Mouse (Mus musculus) forebrain, embryonic 13.5 days (tissue): ENCODE results near the gene Adarb2. TPM values are rescaled to one million over a fixed set of nuclear protein-coding genes. Genes with fewer than 3 reads are reported as not detected.
A peak's percentile ranks its signal among the peaks of the same experiment; 100 is the strongest.

Source experiments
- ATAC-seq: fragments of 200-750 bp; cut with Nextera tagmentation; 2 replicates; pipeline ENCODE4 v1.8.0; 2017
- H3K27ac ChIP-seq: fragments of 300-500 bp; sonication (generic); 2 replicates; pipeline ENCODE4 v1.5.1; 2015; ENCODE audit warnings: inconsistent platforms, mild to moderate bottlenecking, moderate library complexity
- H3K27me3 ChIP-seq: fragments of 300-500 bp; sonication (generic); 2 replicates; pipeline ENCODE4 v1.6.1; 2015; ENCODE audit warnings: mild to moderate bottlenecking, inconsistent platforms
- H3K36me3 ChIP-seq: fragments of 300-500 bp; sonication (generic); 2 replicates; pipeline ENCODE4 v1.6.1; 2015; ENCODE audit warnings: mild to moderate bottlenecking, inconsistent platforms; ENCODE audit not compliant: poor library complexity, severe bottlenecking
- H3K4me1 ChIP-seq: fragments of 300-500 bp; sonication (generic); 2 replicates; pipeline ENCODE4 v1.6.1; 2015; ENCODE audit warnings: inconsistent platforms
- H3K4me2 ChIP-seq: fragments of 300-500 bp; sonication (generic); 2 replicates; pipeline ENCODE4 v1.6.1; 2015; ENCODE audit warnings: inconsistent platforms, mild to moderate bottlenecking, moderate library complexity
- H3K4me3 ChIP-seq: fragments of 300-500 bp; sonication (generic); 2 replicates; pipeline ENCODE4 v1.5.1; 2015; ENCODE audit warnings: mild to moderate bottlenecking, inconsistent platforms
- H3K9ac ChIP-seq: fragments of 300-500 bp; sonication (generic); 2 replicates; pipeline ENCODE4 v1.6.1; 2015; ENCODE audit warnings: mild to moderate bottlenecking, inconsistent platforms
- H3K9me3 ChIP-seq: fragments of 300-500 bp; sonication (generic); replicated peaks from 2 replicates; pipeline ENCODE4 v1.6.1; 2016; ENCODE audit warnings: inconsistent platforms
- WGBS: fragments of 180-500 bp; shearing (Covaris S2); methylation state at CpG from one replicate; pipeline ENCODE4 v1.1.7; 2015; 5-methylcytosine and 5-hydroxymethylcytosine counted together
- polyA plus RNA-seq: library from polyadenylated mRNA; unstranded; fragments of >200 nt; fragmentation: Nextera tagmentation; extraction: Ambion mirVana; gene quantifications from 2 replicates; pipeline ENCODE4 v1.2.1, GENCODE M21; 2015

Gene Adarb2
- polyA plus RNA-seq, 1 experiment from 2014 or later: 8.9 TPM

DNA sequence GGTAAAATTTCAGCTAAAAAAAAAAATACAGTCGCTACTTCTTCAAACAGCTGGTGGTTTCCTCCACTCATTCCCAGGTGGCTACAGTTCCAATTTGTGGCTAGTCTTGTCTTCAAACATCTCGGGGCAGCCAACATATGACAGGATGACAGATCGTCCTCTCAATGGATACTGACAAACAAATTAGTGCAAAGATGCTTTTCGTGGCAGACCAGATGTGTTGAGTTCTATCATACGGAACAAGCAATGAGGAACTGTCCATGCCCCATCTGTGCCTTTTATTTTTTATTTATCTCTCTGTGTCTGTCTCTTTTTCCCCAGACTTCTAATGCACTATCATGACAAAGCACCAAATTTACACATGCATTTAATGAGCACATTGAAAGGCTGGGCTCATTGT lies 316.5 kb downstream of the Adarb2 start:
- no peak overlapping the region for H3K27ac ChIP-seq
- no peak overlapping the region for H3K9ac ChIP-seq
- H3K27me3 ChIP-seq: no peaks in the 10 kb centered on the region
- no peaks in the 10 kb centered on the region for H3K4me1 ChIP-seq
- no peaks in the 10 kb centered on the region for H3K36me3 ChIP-seq
- H3K4me3 ChIP-seq: no peak overlapping the region
- ATAC-seq: no peak
- 85% methylated on average over 5 of the region's 5 CpGs for WGBS
- no peaks in the 10 kb centered on the region for H3K9me3 ChIP-seq
- H3K4me2 ChIP-seq: no peak overlapping the region

DNA sequence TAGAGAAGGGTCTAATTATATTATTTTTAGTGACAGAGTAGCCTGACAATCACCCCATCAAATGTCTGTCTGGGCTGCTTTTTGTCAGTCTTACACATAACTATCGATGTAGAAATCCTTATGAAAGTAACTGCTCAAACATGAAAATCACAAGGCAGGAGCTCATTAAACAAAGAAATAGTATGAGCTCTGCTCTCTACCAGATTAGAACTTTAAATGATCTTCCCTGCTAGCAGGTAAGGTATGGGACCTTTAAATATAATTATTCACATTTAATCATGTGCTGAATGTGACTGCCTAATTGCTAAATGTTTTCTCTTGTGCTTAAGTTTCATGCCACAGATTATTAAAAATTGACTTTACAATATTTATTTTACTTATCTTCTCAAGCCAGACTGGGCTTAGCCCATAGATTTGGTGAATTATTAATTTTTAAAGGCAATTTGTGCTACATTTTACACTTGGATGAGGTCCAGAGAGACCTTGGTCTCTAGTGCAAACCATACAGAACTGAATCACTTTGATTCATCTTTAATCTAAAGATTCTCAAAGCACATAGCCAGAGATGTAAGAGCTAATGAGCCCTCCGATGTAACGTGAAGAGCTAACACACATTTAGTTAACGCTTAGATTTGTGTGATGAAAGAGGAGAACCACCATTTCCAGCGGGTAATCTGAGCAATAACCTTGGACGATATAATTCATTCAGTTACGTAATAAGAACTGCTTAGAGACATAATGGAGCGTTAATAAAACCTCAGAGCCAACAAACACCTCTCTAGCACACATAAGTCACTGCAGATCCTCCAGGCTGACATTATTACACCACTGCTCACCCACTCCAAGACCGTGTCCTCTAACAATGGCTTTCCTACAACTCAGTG lies 323.3 kb downstream of the Adarb2 start:
- Histone ChIP-seq H3K9ac (no peak overlapping the region), H3K4me1 (no peaks in the 10 kb centered on the region), H3K4me3 (no peak overlapping the region), H3K27me3 (no peaks in the 10 kb centered on the region), H3K27ac (no peak overlapping the region), H3K4me2 (no peak overlapping the region), H3K9me3 (no peaks in the 10 kb centered on the region), H3K36me3 (no peaks in the 10 kb centered on the region)
- 69% methylated on average over 9 of the region's 9 CpGs for WGBS
- ATAC-seq: 0 out of 2 replicates have a peak, but pooled peaks have one; percentile 13

DNA sequence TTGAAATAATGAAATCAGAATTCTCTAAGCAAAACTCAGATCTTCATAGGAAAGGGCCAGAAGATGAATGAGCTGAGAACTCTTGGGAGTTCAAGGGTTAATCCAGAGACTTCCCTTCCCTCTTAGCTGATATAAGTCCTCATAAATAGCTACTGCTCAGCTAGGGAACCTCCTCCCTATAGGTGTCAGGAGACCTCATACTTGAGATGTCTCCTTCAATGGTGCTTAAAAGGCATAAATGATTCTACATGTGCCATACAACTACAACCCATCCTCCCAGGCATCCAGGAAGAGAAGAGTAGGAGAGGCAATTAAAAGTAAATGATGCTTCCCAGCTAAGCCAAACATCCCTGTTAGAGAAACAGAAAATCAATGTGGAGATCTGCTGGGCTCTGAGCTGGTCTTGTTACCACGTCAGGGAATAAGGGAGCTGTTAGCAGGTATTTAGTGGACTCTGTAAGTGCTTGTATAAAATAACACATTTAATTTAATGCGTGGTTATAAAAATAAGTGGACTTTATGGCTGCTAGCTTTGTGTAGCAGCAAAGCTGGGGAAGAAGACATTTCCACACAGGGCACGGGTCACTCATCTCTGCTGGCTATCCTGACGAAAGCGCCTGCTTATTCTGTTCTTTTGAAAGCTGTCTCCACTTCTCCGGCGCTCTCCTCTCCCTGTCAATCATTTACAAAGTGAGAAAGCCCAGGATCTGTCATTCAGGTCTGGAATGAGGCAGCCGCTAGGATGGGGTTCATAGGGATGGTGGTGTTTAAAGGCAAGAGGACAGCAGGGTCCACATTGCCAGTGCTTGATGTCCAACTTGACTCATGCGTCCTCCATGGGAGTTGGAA lies 331.8 kb downstream of the Adarb2 start:
- no peaks in the 10 kb centered on the region for H3K4me1 ChIP-seq
- H3K36me3 ChIP-seq: no peaks in the 10 kb centered on the region
- no peaks in the 10 kb centered on the region for H3K9me3 ChIP-seq
- no peak overlapping the region for H3K4me3 ChIP-seq
- no peak overlapping the region for H3K9ac ChIP-seq
- WGBS: 92% methylated on average over 9 of the region's 9 CpGs
- H3K27me3 ChIP-seq: no peaks in the 10 kb centered on the region
- ATAC-seq: no peak
- no peak overlapping the region for H3K4me2 ChIP-seq
- no peak overlapping the region for H3K27ac ChIP-seq

DNA sequence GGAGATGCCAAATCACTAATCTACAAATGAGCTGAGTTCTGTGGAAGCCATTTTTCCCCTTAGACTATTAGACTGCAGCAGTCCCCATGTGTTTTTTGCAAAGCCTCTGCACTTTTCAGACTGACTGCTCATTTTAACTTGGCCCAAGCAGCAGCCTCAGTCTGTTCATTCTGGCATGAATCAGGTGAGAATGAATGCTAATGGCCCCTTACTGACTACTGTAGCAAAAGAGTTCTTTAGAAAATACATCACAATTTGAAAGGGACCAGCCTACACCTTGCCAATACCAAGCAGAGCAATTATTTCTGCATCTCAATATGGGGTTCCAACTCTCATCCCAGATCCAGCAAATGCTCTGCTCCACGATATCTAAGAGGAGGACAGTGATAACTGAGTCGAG lies 335.8 kb downstream of the Adarb2 start:
- Histone ChIP-seq H3K27ac (no peak overlapping the region), H3K4me2 (no peak overlapping the region), H3K36me3 (no peaks in the 10 kb centered on the region), H3K4me3 (no peak overlapping the region), H3K4me1 (no peaks in the 10 kb centered on the region), H3K9ac (no peak overlapping the region), H3K27me3 (no peaks in the 10 kb centered on the region), H3K9me3 (no peaks in the 10 kb centered on the region)
- ATAC-seq: peak; percentile 59; the same call in 1 of the 2 replicates
- WGBS: 88% methylated on average over 2 of the region's 2 CpGs

DNA sequence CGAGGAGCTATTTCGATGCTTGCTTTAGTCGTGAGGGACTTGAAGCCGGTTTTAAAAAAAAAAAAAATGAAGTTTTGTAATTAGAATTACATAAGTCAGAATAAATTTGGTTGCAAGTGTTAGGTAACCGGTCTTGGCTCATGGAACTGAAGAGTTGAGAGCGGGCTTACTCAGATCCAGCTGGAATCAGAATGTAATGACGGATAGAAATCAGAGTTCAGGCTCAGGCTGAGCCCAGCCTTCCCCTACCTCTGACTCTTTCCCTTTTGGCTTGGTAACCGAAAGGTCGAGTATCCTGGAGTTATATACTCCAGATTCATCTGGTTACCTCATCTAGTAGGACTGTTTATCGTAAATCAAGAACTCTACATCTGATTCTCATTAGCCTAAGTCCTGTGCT lies 336.2 kb downstream of the Adarb2 start:
- no peak for ATAC-seq

DNA sequence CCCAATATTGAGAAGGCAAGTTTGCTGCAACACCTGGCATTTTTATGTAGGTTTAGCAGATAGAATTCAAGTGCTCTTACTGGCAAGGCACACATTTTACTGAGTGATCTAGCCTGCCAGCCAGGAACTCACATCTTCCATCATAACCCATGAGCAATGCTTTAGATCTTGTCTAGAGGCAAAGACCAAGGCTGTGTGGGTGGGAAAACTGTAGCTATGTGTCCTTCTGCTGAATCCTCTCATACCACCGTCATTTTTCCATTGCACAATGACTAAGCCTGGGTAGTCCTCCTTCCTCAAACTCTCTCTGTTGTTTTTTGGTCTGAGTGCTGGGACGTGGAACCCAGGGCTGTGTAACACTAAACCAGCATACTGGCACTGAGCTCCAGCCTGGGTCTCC lies 340.0 kb downstream of the Adarb2 start:
- Histone ChIP-seq H3K9ac (no peak overlapping the region), H3K27me3 (no peaks in the 10 kb centered on the region), H3K27ac (no peak overlapping the region), H3K4me1 (no peaks in the 10 kb centered on the region), H3K36me3 (no peaks in the 10 kb centered on the region), H3K9me3 (no peaks in the 10 kb centered on the region), H3K4me2 (no peak overlapping the region), H3K4me3 (no peak overlapping the region)
- WGBS: 74% methylated on average over 2 of the region's 2 CpGs
- ATAC-seq: no peak

More for the DNA sequence above, 336.2 kb downstream of the Adarb2 start:
- no peak overlapping the region for H3K9ac ChIP-seq
- no peaks in the 10 kb centered on the region for H3K36me3 ChIP-seq
- no peak overlapping the region for H3K4me2 ChIP-seq
- WGBS: 90% methylated on average over 10 of the region's 10 CpGs
- no peaks in the 10 kb centered on the region for H3K27me3 ChIP-seq
- no peak overlapping the region for H3K4me3 ChIP-seq
- H3K4me1 ChIP-seq: no peaks in the 10 kb centered on the region
- no peak overlapping the region for H3K27ac ChIP-seq
- no peaks in the 10 kb centered on the region for H3K9me3 ChIP-seq

DNA sequence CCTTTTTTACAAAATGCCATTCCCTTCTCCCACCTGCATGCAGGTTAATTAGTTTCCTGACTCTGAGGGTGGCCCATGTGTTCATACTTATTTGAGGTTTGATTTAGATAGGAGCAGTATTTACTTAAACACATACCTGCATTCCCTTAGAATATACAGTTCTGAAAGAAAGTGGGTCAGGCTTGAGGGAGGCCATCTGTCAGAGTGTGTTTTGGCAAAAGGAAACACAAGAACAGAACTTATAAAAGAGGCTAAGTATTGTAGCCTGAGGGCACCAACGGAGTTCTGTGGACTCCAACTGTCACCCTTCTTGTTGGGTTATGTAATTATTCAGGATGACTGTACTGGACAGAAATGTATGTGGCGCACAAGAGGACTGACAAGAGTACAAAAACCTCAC lies 349.6 kb downstream of the Adarb2 start:
- no peak overlapping the region for H3K4me3 ChIP-seq
- WGBS: 73% methylated on average over 2 of the region's 2 CpGs
- no peaks in the 10 kb centered on the region for H3K9me3 ChIP-seq
- no peak for ATAC-seq
- no peaks in the 10 kb centered on the region for H3K27me3 ChIP-seq
- no peak overlapping the region for H3K27ac ChIP-seq
- no peak overlapping the region for H3K4me2 ChIP-seq
- H3K9ac ChIP-seq: no peak overlapping the region
- H3K36me3 ChIP-seq: no peaks in the 10 kb centered on the region
- no peaks in the 10 kb centered on the region for H3K4me1 ChIP-seq

DNA sequence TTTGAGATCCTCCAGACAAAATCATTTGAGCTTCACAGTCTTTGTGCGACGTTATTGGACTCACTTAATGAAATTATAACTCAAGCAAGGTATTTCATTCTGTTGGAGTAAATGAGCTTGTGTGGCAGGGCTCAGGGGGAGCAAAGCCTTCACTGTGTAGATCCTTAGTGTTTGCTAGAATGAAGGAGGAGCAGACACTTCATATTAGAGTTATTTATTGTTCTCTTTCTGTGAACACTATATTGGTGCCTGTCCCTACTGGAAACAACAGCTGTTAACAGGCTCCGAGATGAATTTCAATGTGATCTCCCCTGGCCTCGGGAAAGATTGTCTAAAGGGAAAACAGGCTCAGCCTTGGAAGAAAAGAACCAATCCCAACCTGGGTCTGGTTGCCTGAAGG lies 355.1 kb downstream of the Adarb2 start:
- no peak overlapping the region for H3K4me2 ChIP-seq
- no peak overlapping the region for H3K27ac ChIP-seq
- H3K4me1 ChIP-seq: no peaks in the 10 kb centered on the region
- no peak for ATAC-seq
- no peak overlapping the region for H3K9ac ChIP-seq
- H3K4me3 ChIP-seq: no peak overlapping the region
- 67% methylated on average over 4 of the region's 4 CpGs for WGBS
- H3K27me3 ChIP-seq: no peaks in the 10 kb centered on the region
- H3K9me3 ChIP-seq: no peaks in the 10 kb centered on the region
- no peaks in the 10 kb centered on the region for H3K36me3 ChIP-seq

DNA sequence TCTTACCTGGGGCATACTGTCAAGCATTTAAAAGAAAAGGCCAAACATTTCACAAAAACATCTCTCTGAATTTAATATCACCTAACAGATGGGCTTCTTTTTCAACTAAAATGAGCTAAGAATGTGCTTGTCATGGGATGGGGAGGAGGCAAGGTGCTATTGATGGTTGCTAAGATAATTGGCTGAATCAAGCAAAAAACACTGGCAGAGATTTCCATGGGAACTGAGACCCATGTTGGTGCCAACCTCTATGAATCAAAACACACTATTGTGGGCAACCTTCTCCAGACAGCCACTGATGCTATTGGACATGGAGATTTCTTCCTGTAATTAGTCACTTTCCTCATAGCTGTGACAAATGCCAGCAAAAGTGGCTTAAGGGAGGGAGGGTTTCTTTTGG lies 357.8 kb downstream of the Adarb2 start:
- no peak overlapping the region for H3K4me3 ChIP-seq
- no peak overlapping the region for H3K9ac ChIP-seq
- H3K36me3 ChIP-seq: no peaks in the 10 kb centered on the region
- no peaks in the 10 kb centered on the region for H3K9me3 ChIP-seq
- no peak overlapping the region for H3K4me2 ChIP-seq
- no peaks in the 10 kb centered on the region for H3K4me1 ChIP-seq
- no peak overlapping the region for H3K27ac ChIP-seq
- no peak for ATAC-seq
- H3K27me3 ChIP-seq: no peaks in the 10 kb centered on the region

DNA sequence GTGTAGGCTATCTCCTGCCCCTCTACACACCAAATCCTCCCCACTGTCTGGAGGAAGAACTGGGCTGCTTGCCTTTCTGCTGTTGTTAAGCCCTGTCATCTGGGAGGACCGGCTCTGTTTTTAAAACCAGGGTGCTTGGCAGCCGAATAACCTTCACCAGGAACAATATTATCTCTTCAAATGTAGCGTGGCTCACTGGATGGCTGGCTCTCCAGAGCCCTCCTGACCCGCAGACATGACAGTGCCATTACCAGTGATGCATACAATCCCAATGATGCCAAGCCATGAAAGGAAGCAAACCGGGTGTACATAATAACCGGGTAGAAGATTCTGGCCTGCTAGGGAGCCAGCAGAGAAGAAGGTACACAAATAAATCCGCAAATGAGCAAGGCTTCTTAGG lies 360.5 kb downstream of the Adarb2 start:
- WGBS: 90% methylated on average over 7 of the region's 7 CpGs
- H3K4me2 ChIP-seq: no peak overlapping the region
- H3K4me1 ChIP-seq: no peaks in the 10 kb centered on the region; the same call in 1 of the 2 replicates
- H3K9ac ChIP-seq: no peak overlapping the region
- H3K9me3 ChIP-seq: no peaks in the 10 kb centered on the region
- ATAC-seq: no peak
- no peak overlapping the region for H3K4me3 ChIP-seq
- no peaks in the 10 kb centered on the region for H3K36me3 ChIP-seq
- no peak overlapping the region for H3K27ac ChIP-seq
- no peaks in the 10 kb centered on the region for H3K27me3 ChIP-seq

DNA sequence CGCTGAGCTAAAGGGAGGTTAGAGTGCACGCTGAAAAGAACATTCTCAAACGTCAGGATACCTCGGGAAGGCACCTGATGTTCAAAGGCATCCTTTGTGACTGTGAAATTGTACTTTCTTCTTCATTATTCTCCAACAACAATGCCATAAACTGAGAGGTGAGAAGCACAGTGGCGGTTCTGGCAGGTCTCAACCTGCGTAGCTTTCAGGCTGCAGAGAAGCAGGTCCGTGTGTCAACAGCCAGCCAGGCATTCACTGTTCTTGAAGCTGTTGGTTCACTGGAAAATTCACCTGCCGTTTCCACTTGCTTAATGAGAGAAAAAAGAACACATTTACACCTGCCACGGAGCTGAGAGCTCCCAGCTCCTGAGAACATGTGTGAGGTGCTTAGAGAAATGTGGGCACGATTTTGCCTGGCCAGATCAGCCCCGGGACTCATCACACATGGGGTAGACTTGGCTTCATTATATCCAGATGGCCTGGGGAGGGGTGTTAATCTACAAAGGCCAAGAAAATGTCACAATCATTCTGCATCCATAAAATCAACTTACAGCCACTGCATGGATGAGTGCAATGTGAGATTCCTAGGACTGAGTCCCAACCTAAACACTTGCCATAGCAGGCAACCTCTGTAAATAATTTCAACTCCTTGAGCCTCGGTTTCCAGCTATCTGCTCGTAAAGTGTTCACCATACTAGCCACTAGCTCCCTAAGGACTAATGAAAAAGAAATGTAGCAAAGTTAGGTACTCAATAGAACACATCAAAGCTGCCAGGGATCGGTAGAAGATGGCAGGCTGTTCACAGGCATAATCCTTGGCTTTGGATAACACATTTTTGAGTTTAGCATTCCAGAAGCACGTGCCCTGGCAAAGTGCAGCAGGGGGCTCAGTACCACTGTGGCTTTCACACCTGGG lies 364.7 kb downstream of the Adarb2 start:
- WGBS: 69% methylated on average over 15 of the region's 15 CpGs
- no peak overlapping the region for H3K9ac ChIP-seq
- no peaks in the 10 kb centered on the region; the same call in 1 of the 2 replicates for H3K4me1 ChIP-seq
- no peaks in the 10 kb centered on the region for H3K9me3 ChIP-seq
- H3K27ac ChIP-seq: no peak overlapping the region
- no peak overlapping the region for H3K4me3 ChIP-seq
- no peaks in the 10 kb centered on the region for H3K27me3 ChIP-seq
- H3K4me2 ChIP-seq: no peak overlapping the region
- H3K36me3 ChIP-seq: no peaks in the 10 kb centered on the region
- ATAC-seq: peak; percentile 73
